Mouse (Mus musculus) cerebellum, adult 2 months (tissue): ENCODE data around the gene Plcd4. TPM values are rescaled to one million over a fixed set of nuclear protein-coding genes. Genes with fewer than 3 reads are reported as not detected.

Experiments
- DNase-seq, 2 experiments: peaks; one replicate each; pipeline ENCODE4 v3.0.0; 2021
- H3K27ac ChIP-seq: fragments of 200-500 bp; 2 replicates; pipeline ENCODE4 v1.5.1; 2012; ENCODE audit warnings: low read length, control low read depth, inconsistent platforms; ENCODE audit not compliant: insufficient read depth
- H3K27me3 ChIP-seq: fragments of 200-500 bp; 2 replicates; pipeline ENCODE4 v1.6.1; 2012; ENCODE audit warnings: inconsistent platforms, mild to moderate bottlenecking, low read length, moderate library complexity; ENCODE audit not compliant: control insufficient read depth, insufficient read depth
- H3K4me1 ChIP-seq: fragments of 200-500 bp; 2 replicates; pipeline ENCODE4 v1.6.1; 2011; ENCODE audit warnings: low read length; ENCODE audit not compliant: control insufficient read depth, insufficient read depth
- H3K4me3 ChIP-seq: fragments of 200-500 bp; replicated peaks from 2 replicates; pipeline ENCODE3; 2011; ENCODE audit warnings: mild to moderate bottlenecking, low read depth, low read length, control low read depth; ENCODE audit not compliant: insufficient read depth
- CTCF ChIP-seq: fragments of 200-500 bp; IDR thresholded peaks from 2 replicates; pipeline ENCODE4 v1.5.1; 2011; ENCODE audit warnings: low read depth, mild to moderate bottlenecking, control low read depth, low read length, moderate library complexity, borderline replicate concordance; ENCODE audit not compliant: insufficient read depth
- POLR2A ChIP-seq: fragments of 200-500 bp; IDR thresholded peaks from 2 replicates; pipeline ENCODE4 v1.6.1; 2011; ENCODE audit warnings: low read length, control low read depth, borderline replicate concordance; ENCODE audit not compliant: insufficient read depth
- WGBS: fragments of 180-500 bp; shearing (Covaris S2); methylation state at CpG from one replicate; pipeline ENCODE4 v1.1.7; 2018; 5-methylcytosine and 5-hydroxymethylcytosine counted together
- polyA plus RNA-seq: library from polyadenylated mRNA; depleted of rRNA; stranded (reverse); fragments of >200 nt; gene quantifications from 2 replicates; pipeline ENCODE4 v1.2.3, GENCODE M21; 2012

Gene Plcd4
- polyA plus RNA-seq, 1 experiment = 29.0 TPM

GRCm38 (mm10) chr1:74582621-74583020 is 39.9 kb downstream of the Plcd4 start:
- 80% methylated on average over 3 of the region's 3 CpGs for WGBS
- Histone ChIP-seq H3K4me3 (no peak overlapping the region), H3K27ac (no peak overlapping the region), H3K4me1 (peaks cover 3% of the 10 kb centered on the region; the same call in 1 of the 2 replicates), H3K27me3 (no peaks in the 10 kb centered on the region)
- TF ChIP-seq POLR2A (no peak), CTCF (no peak)
- no peak for DNase-seq

DNA sequence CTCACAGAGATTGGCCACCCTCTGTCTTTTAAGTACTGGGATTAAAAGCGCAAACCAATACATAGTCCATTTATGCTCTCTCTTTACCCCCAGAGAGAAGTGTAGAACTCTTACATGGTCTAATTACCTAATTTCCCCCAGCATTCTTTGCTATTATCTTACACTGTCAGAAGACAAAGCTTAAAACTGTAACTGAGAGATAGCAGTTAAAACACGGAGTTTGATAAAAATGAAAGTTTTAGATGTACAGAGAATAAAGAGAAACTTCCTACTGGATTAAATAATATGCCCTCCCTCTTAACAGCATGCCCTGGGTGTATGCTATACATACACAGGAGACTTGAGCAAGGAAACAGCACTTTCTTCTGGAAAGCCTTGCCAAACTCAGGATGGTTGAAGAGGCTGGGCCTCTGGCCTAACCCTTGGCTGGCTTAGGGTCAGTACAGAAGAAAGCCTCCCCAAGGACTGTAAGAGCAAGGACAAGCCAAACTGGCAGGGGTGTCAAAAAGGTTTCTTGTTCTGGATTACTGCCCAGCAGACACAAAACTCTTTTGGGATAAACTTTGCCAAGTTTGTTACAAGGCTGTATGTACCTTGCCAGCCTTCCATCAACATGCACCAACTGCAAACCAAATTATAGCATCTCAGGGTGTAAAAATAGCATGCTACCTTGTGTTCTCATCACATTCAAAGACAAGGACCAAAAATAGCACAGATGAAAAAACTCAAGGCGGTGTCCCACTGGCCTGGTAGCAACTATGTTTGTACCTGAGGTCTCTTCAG is 42.1 kb downstream of the Plcd4 start:
- H3K27me3 ChIP-seq = no peaks in the 10 kb centered on the region
- H3K27ac ChIP-seq = no peak overlapping the region
- DNase-seq = peak in 1 of 2 experiments; percentile 21
- no peak overlapping the region for H3K4me3 ChIP-seq
- peaks cover 3% of the 10 kb centered on the region; the same call in 1 of the 2 replicates for H3K4me1 ChIP-seq
- TF ChIP-seq CTCF (no peak), POLR2A (no peak)
- WGBS = 65% methylated on average over 3 of the region's 3 CpGs

DNA sequence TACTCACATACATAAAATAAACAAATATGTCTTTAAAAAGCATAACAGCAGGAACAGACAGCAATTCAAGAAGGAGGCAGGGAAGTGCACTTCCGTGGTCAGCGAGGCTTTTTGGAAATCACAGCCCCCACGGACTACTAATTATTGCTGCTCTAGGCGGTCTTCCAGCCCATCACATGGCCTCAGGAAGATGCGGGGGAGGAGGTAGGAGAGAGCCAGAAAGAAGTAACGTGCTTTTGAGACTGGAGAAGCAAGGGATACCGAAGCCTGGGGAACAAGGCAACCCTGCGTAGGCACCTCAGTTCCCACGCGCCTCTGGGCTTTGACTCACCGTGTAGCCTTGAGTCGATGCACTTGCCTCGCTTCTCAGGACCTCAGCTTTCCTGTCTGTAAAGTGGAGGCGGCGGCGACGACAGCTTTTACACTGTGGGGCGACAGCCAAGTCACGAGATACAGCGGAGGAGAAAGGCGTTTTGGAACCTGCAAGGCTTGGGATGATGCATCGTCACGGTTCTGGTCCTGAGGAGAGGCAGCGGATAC is 44.6 kb downstream of the Plcd4 start:
- Histone ChIP-seq H3K4me1 (peaks cover 3% of the 10 kb centered on the region; the same call in 1 of the 2 replicates), H3K4me3 (peak overlapping the region; percentile 90), H3K27ac (peak overlapping the region; percentile 57), H3K27me3 (no peaks in the 10 kb centered on the region)
- no peak for TF ChIP-seq POLR2A
- no peak for TF ChIP-seq CTCF
- DNase-seq = no peak
- 1% methylated on average over 24 of the region's 24 CpGs for WGBS

DNA sequence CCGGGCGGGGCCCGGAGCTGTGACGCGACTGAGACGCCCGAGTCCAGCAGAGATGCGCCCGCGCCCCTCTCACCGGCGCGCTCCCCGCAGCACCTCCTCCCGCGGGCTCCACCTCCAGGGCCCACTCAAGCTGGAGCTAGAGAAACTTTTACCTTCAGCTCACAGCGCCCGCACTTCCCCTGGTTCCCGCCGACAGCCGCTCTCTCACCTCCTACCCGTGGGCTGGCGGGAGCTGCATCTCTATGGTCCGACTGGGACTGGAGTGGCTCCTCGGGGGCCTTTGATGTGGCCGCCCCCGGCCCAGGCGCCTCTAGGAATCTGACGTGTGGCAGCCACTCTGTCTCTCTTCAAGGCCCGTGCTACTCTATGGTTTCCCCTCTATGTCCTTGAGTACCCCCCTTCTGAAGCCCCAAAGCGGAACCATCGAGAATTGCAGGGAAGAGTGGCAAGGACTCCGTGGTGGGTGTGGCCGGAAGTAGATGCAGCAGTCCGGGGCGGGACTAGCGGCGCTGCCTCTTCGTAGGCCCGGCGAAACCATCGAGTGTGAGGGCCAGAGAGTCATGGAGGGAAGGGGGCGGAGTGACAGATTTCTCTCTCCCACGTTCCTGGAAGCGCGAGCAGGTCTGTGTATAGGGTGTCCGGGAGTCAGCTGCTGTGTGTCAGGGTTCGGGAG is 45.2 kb downstream of the Plcd4 start, which contains the start of the genes Zfp142 and Bcs1l:
TSS of gene Zfp142 (minus strand) at position 474 of the 673 bp plus-strand sequence.
TSS of gene Bcs1l (plus strand) at position 517 of the 673 bp plus-strand sequence.
- H3K27ac ChIP-seq = peak within 1 kb of the TSS; percentile 57
- H3K4me3 ChIP-seq = peak within 1 kb of the TSS; percentile 90
- peak; percentile 98 to 99 for DNase-seq
- WGBS = under 1% methylated on average over 48 of the region's 48 CpGs
- TF ChIP-seq CTCF = no peak
- TF ChIP-seq POLR2A = peak; percentile 54; the same call in 1 of the 2 replicates
- no peaks in the 10 kb centered on the region for H3K27me3 ChIP-seq
- peaks cover 3% of the 10 kb centered on the region; the same call in 1 of the 2 replicates for H3K4me1 ChIP-seq

DNA sequence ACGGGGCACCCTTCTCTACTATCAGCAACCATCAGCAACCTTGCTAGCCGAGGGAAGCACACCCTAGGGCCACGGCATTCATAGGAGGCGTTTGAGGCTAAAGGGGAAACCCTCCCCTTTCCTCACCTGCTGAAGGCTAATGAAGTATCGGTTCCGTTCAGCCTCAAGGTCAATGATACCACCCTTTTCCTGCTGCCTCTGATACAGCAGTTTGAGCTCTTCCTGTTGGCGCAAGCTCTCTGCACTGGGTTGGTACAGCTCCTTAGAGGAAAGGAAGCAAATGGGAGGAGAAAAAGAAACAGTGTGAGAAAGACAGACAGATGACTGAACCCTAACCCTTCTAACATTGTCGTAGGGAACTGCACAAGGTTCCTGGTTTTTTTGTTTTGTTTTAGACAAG is 51.7 kb downstream of the Plcd4 start:
- TF ChIP-seq CTCF (no peak), POLR2A (no peak)
- H3K4me1 ChIP-seq = no peaks in the 10 kb centered on the region
- DNase-seq = no peak
- no peak overlapping the region for H3K27ac ChIP-seq
- H3K4me3 ChIP-seq = no peak overlapping the region
- no peaks in the 10 kb centered on the region for H3K27me3 ChIP-seq
- WGBS = 89% methylated on average over 8 of the region's 8 CpGs

- peak overlapping the region; percentile 86 for H3K4me3 ChIP-seq
- H3K27ac ChIP-seq = no peak overlapping the region
- 7% methylated on average over 26 of the region's 26 CpGs for WGBS
- TF ChIP-seq CTCF = no peak
- no peak for TF ChIP-seq POLR2A
- H3K4me1 ChIP-seq = peaks cover 3% of the 10 kb centered on the region; the same call in 1 of the 2 replicates
- DNase-seq = no peak
- H3K27me3 ChIP-seq = no peaks in the 10 kb centered on the region
Observed at GRCm38 (mm10) chr1:74600501-74601266, 58.0 kb downstream of the Plcd4 start.
